Mouse (Mus musculus): ENCODE measurements at regions not wholly inside any gene's neighbourhood (a gene's known extent, or its start where the extent isn't known, plus 50 kb on each side); places are given as distances from the start of the nearest gene placed in this dataset.

- no peaks in the 10 kb centered on the region for H3K9me3 ChIP-seq (ENCODE audit: control insufficient read depth, low read length)
- H3K4me1 ChIP-seq (ENCODE audit: control insufficient read depth, insufficient read depth, low read length): no peaks in the 10 kb centered on the region
- ATAC-seq (ENCODE audit: low FRiP score, low read depth): no peak
- H3K27me3 ChIP-seq (ENCODE audit: control insufficient read depth, insufficient read depth, low read length): no peaks in the 10 kb centered on the region
- WGBS: 65% methylated on average over 4 of the region's 4 CpGs
- no peak for DNase-seq (ENCODE audit: low spot score)
- no peak for TF ChIP-seq POLR2A (IDR thresholded peaks at IDR 0.05; ENCODE audit: borderline replicate concordance, extremely low read depth, insufficient read depth, insufficient read length)
- H3K27ac ChIP-seq (replicated peaks; ENCODE audit: low read depth, low read length): no peak overlapping the region
- no peak overlapping the region for H3K4me3 ChIP-seq (replicated peaks; ENCODE audit: low read length)
- no peak overlapping the region for H3K4me2 ChIP-seq (replicated peaks; ENCODE audit: low read depth, low read length, severe bottlenecking)
- no peak overlapping the region for H3K9ac ChIP-seq (ENCODE audit: low read depth, low read length, severe bottlenecking)
- no peaks in the 10 kb centered on the region for H3K36me3 ChIP-seq (ENCODE audit: control insufficient read depth, insufficient read depth, low read length)
Measured at GRCm38 (mm10) chr5:133566506-133566905, 533.0 kb upstream of the Castor2 start.

DNA sequence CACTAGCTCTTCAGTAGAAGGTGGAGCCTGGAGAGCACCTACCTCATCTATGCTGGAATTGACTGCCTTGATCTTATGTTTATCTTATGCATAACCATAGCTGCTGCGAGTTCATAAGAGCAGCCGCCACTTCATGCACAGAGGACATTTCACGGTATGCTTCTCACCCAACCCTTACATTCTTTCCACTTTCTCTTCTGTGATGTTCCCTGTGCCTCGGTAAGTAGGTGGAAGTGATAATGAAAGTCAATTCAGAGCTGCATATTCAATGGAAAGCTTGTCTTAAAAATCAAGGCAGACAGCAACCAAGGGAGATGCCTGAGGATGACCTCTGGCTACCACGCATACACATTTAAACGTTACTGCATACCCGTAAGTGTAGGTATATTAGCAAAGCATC, 548.9 kb upstream of the Castor2 start:
- H3K27me3 ChIP-seq (ENCODE audit: control insufficient read depth, insufficient read depth, low read length): no peaks in the 10 kb centered on the region
- no peak overlapping the region for H3K9ac ChIP-seq (ENCODE audit: low read depth, low read length, severe bottlenecking)
- no peaks in the 10 kb centered on the region for H3K4me1 ChIP-seq (ENCODE audit: control insufficient read depth, insufficient read depth, low read length)
- no peak overlapping the region for H3K4me3 ChIP-seq (replicated peaks; ENCODE audit: low read length)
- DNase-seq (ENCODE audit: low spot score) (no peak), ATAC-seq (ENCODE audit: low FRiP score, low read depth) (no peak)
- no peaks in the 10 kb centered on the region for H3K9me3 ChIP-seq (ENCODE audit: control insufficient read depth, low read length)
- H3K27ac ChIP-seq (replicated peaks; ENCODE audit: low read depth, low read length): no peak overlapping the region
- no peaks in the 10 kb centered on the region for H3K36me3 ChIP-seq (ENCODE audit: control insufficient read depth, insufficient read depth, low read length)
- 84% methylated on average over 7 of the region's 7 CpGs for WGBS
- no peak for TF ChIP-seq POLR2A (IDR thresholded peaks at IDR 0.05; ENCODE audit: borderline replicate concordance, extremely low read depth, insufficient read depth, insufficient read length)
- H3K4me2 ChIP-seq (replicated peaks; ENCODE audit: low read depth, low read length, severe bottlenecking): no peak overlapping the region

- no peaks in the 10 kb centered on the region for H3K27me3 ChIP-seq (ENCODE audit: control insufficient read depth, insufficient read depth, low read length)
- H3K9ac ChIP-seq (ENCODE audit: low read depth, low read length, severe bottlenecking): no peak overlapping the region
- no peaks in the 10 kb centered on the region for H3K9me3 ChIP-seq (ENCODE audit: control insufficient read depth, low read length)
- no peak for TF ChIP-seq POLR2A (IDR thresholded peaks at IDR 0.05; ENCODE audit: borderline replicate concordance, extremely low read depth, insufficient read depth, insufficient read length)
- no peaks in the 10 kb centered on the region for H3K36me3 ChIP-seq (ENCODE audit: control insufficient read depth, insufficient read depth, low read length)
- H3K4me2 ChIP-seq (replicated peaks; ENCODE audit: low read depth, low read length, severe bottlenecking): no peak overlapping the region
- H3K4me1 ChIP-seq (ENCODE audit: control insufficient read depth, insufficient read depth, low read length): no peaks in the 10 kb centered on the region
- DNase-seq (ENCODE audit: low spot score) (no peak), ATAC-seq (ENCODE audit: low FRiP score, low read depth) (no peak)
- no peak overlapping the region for H3K27ac ChIP-seq (replicated peaks; ENCODE audit: low read depth, low read length)
- no peak overlapping the region for H3K4me3 ChIP-seq (replicated peaks; ENCODE audit: low read length)
Measured at GRCm38 (mm10) chr5:133542217-133542616, 557.3 kb upstream of the Castor2 start.

DNA sequence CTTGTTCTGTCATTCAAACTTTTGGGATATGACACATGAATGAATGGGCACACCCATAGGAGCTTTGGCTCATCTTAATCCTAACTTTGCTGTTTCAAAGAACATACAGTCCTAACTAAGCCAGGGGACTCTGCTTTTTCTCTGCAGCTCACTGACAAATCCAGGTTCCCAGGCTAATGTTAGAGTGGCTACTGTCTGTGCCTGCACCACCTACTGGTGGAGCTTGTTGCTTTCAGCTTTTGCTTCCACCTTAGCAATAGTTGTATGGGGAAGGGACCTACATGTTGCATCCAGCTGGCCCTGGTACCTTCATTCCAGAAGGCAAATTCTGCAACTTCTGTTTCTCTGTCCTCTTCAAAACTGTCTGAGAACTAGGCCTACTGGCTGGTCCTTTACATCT, 566.8 kb upstream of the Castor2 start:
- no peak overlapping the region for H3K4me3 ChIP-seq (replicated peaks; ENCODE audit: low read length)
- no peak for TF ChIP-seq POLR2A (IDR thresholded peaks at IDR 0.05; ENCODE audit: borderline replicate concordance, extremely low read depth, insufficient read depth, insufficient read length)
- H3K27ac ChIP-seq (replicated peaks; ENCODE audit: low read depth, low read length): no peak overlapping the region
- H3K9ac ChIP-seq (ENCODE audit: low read depth, low read length, severe bottlenecking): no peak overlapping the region
- no peaks in the 10 kb centered on the region for H3K4me1 ChIP-seq (ENCODE audit: control insufficient read depth, insufficient read depth, low read length)
- H3K9me3 ChIP-seq (ENCODE audit: control insufficient read depth, low read length): no peaks in the 10 kb centered on the region
- no peak for DNase-seq (ENCODE audit: low spot score)
- ATAC-seq (ENCODE audit: low FRiP score, low read depth): no peak
- no peak overlapping the region for H3K4me2 ChIP-seq (replicated peaks; ENCODE audit: low read depth, low read length, severe bottlenecking)
- no peaks in the 10 kb centered on the region for H3K27me3 ChIP-seq (ENCODE audit: control insufficient read depth, insufficient read depth, low read length)
- H3K36me3 ChIP-seq (ENCODE audit: control insufficient read depth, insufficient read depth, low read length): no peaks in the 10 kb centered on the region

DNA sequence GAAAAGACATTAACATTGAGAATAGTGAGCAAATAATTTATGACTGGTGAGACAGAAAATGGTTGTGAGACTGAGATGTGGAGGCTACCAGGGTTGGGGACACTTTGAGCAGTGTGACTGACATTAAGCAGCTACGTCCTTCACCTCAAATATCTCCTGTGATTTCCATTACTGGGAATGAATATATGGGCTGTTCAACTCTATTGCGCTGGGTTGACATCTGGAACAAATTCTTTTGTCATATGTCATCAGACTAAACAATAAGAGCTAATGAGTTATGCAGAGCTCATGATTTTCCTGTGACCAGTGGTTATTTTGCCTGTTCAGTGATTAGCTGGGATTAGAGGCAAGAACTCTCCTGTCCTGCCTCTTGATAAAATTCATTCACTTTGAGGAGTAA, 593.9 kb upstream of the Castor2 start:
- no peak for ATAC-seq (ENCODE audit: low FRiP score, low read depth)
- H3K27me3 ChIP-seq (ENCODE audit: control insufficient read depth, insufficient read depth, low read length): no peaks in the 10 kb centered on the region
- H3K9me3 ChIP-seq (ENCODE audit: control insufficient read depth, low read length): no peaks in the 10 kb centered on the region
- no peak overlapping the region for H3K4me2 ChIP-seq (replicated peaks; ENCODE audit: low read depth, low read length, severe bottlenecking)
- WGBS: 30% methylated on average over 2 of the region's 2 CpGs
- H3K4me1 ChIP-seq (ENCODE audit: control insufficient read depth, insufficient read depth, low read length): no peaks in the 10 kb centered on the region
- H3K4me3 ChIP-seq (replicated peaks; ENCODE audit: low read length): no peak overlapping the region
- H3K9ac ChIP-seq (ENCODE audit: low read depth, low read length, severe bottlenecking): no peak overlapping the region
- no peak overlapping the region for H3K27ac ChIP-seq (replicated peaks; ENCODE audit: low read depth, low read length)
- no peak for TF ChIP-seq POLR2A (IDR thresholded peaks at IDR 0.05; ENCODE audit: borderline replicate concordance, extremely low read depth, insufficient read depth, insufficient read length)
- no peaks in the 10 kb centered on the region for H3K36me3 ChIP-seq (ENCODE audit: control insufficient read depth, insufficient read depth, low read length)
- DNase-seq (ENCODE audit: low spot score): no peak

GRCm38 (mm10) chr5:133487806-133488290, 611.7 kb upstream of the Castor2 start:
- Histone ChIP-seq H3K9ac (ENCODE audit: low read depth, low read length, severe bottlenecking) (no peak overlapping the region), H3K4me1 (ENCODE audit: control insufficient read depth, insufficient read depth, low read length) (peaks cover 5% of the 10 kb centered on the region; the same call in 1 of the 2 replicates), H3K9me3 (ENCODE audit: control insufficient read depth, low read length) (no peaks in the 10 kb centered on the region), H3K4me3 (replicated peaks; ENCODE audit: low read length) (no peak overlapping the region), H3K27me3 (ENCODE audit: control insufficient read depth, insufficient read depth, low read length) (no peaks in the 10 kb centered on the region), H3K27ac (replicated peaks; ENCODE audit: low read depth, low read length) (no peak overlapping the region), H3K4me2 (replicated peaks; ENCODE audit: low read depth, low read length, severe bottlenecking) (no peak overlapping the region), H3K36me3 (ENCODE audit: control insufficient read depth, insufficient read depth, low read length) (no peaks in the 10 kb centered on the region)
- DNase-seq (ENCODE audit: low spot score) (peak; percentile 55), ATAC-seq (ENCODE audit: low FRiP score, low read depth) (peak; percentile 65; the same call in 1 of the 2 replicates)
- 34% methylated on average over 5 of the region's 5 CpGs for WGBS
- TF ChIP-seq POLR2A (IDR thresholded peaks at IDR 0.05; ENCODE audit: borderline replicate concordance, extremely low read depth, insufficient read depth, insufficient read length): no peak
